Mouse (Mus musculus) testis, adult 2 months (tissue): ENCODE measurements around the gene Cdc42se2. TPM values are rescaled to one million over a fixed set of nuclear protein-coding genes. Genes with fewer than 3 reads are reported as not detected.

Experiments
- H3K27ac ChIP-seq: fragments of 200-500 bp; 2 replicates; pipeline ENCODE4 v1.5.1; 2012; ENCODE audit warnings: low read depth, low read length; ENCODE audit not compliant: control insufficient read depth, insufficient read depth
- H3K27me3 ChIP-seq: fragments of 200-500 bp; 2 replicates; pipeline ENCODE4 v1.6.1; 2012; ENCODE audit warnings: mild to moderate bottlenecking, low read length, moderate library complexity; ENCODE audit not compliant: control insufficient read depth, insufficient read depth
- H3K36me3 ChIP-seq: fragments of 200-500 bp; 2 replicates; pipeline ENCODE4 v1.6.1; 2012; ENCODE audit warnings: mild to moderate bottlenecking, low read length; ENCODE audit not compliant: control insufficient read depth, insufficient read depth
- H3K4me1 ChIP-seq: fragments of 200-500 bp; 2 replicates; pipeline ENCODE4 v1.6.1; 2012; ENCODE audit warnings: low read length; ENCODE audit not compliant: control insufficient read depth, insufficient read depth
- H3K4me3 ChIP-seq: fragments of 200-500 bp; 2 replicates; pipeline ENCODE4 v1.5.1; 2012; ENCODE audit warnings: low read depth, mild to moderate bottlenecking, low read length, moderate library complexity, mixed read lengths; ENCODE audit not compliant: control insufficient read depth
- CTCF ChIP-seq: fragments of 200-500 bp; IDR thresholded peaks from 2 replicates; pipeline ENCODE4 v1.5.1; 2012; ENCODE audit warnings: low read depth, mild to moderate bottlenecking, inconsistent platforms, low read length, moderate library complexity; ENCODE audit not compliant: control insufficient read depth, insufficient read depth, insufficient replicate concordance
- POLR2A ChIP-seq: fragments of 200-500 bp; IDR thresholded peaks from 2 replicates; pipeline ENCODE4 v1.6.1; 2012; ENCODE audit warnings: low read depth, mild to moderate bottlenecking, inconsistent platforms, low read length, moderate library complexity; ENCODE audit not compliant: control insufficient read depth
- polyA plus RNA-seq: library from polyadenylated mRNA; depleted of rRNA; stranded (reverse); fragments of >200 nt; gene quantifications from 2 replicates; pipeline ENCODE4 v1.2.3, GENCODE M21; 2012

Gene Cdc42se2
- polyA plus RNA-seq, 1 experiment: 27.6 TPM

- Histone ChIP-seq H3K27ac (no peak overlapping the region), H3K27me3 (no peaks in the 10 kb centered on the region), H3K36me3 (no peaks in the 10 kb centered on the region), H3K4me1 (peaks cover 6% of the 10 kb centered on the region), H3K4me3 (no peak overlapping the region)
- TF ChIP-seq CTCF: no peak
- no peak for TF ChIP-seq POLR2A
These were observed 5.7 kb upstream of the Cdc42se2 start for GRCm38 (mm10) chr11:54793173-54793572.

GRCm38 (mm10) chr11:54791458-54791857 lies 4.0 kb upstream of the Cdc42se2 start:
- Histone ChIP-seq H3K27ac (no peak overlapping the region), H3K36me3 (no peaks in the 10 kb centered on the region), H3K4me1 (peaks cover 5% of the 10 kb centered on the region), H3K4me3 (no peak overlapping the region), H3K27me3 (no peaks in the 10 kb centered on the region)
- TF ChIP-seq CTCF (no peak), POLR2A (no peak)

- H3K27me3 ChIP-seq: no peaks in the 10 kb centered on the region
- peak overlapping the region; percentile 79 for H3K27ac ChIP-seq
- no peaks in the 10 kb centered on the region; the same call in 1 of the 2 replicates for H3K4me1 ChIP-seq
- no peaks in the 10 kb centered on the region for H3K36me3 ChIP-seq
- TF ChIP-seq CTCF: no peak
- TF ChIP-seq POLR2A: no peak
- H3K4me3 ChIP-seq: peak overlapping the region; percentile 88
These were observed 502 bp downstream of the Cdc42se2 start for GRCm38 (mm10) chr11:54786858-54787487.

GRCm38 (mm10) chr11:54785566-54785965 lies 1.9 kb downstream of the Cdc42se2 start:
- no peaks in the 10 kb centered on the region; the same call in 1 of the 2 replicates for H3K4me1 ChIP-seq
- TF ChIP-seq POLR2A (no peak), CTCF (no peak)
- H3K4me3 ChIP-seq: no peak overlapping the region
- no peak overlapping the region for H3K27ac ChIP-seq
- no peaks in the 10 kb centered on the region for H3K36me3 ChIP-seq
- no peaks in the 10 kb centered on the region for H3K27me3 ChIP-seq

GRCm38 (mm10) chr11:54784436-54784835 lies 3.0 kb downstream of the Cdc42se2 start:
- TF ChIP-seq POLR2A: no peak
- no peak for TF ChIP-seq CTCF
- Histone ChIP-seq H3K36me3 (no peaks in the 10 kb centered on the region), H3K27me3 (no peaks in the 10 kb centered on the region), H3K4me3 (no peak overlapping the region), H3K4me1 (no peaks in the 10 kb centered on the region; the same call in 1 of the 2 replicates), H3K27ac (no peak overlapping the region)

GRCm38 (mm10) chr11:54782253-54782652 lies 5.2 kb downstream of the Cdc42se2 start:
- Histone ChIP-seq H3K4me3 (no peak overlapping the region), H3K4me1 (no peaks in the 10 kb centered on the region; the same call in 1 of the 2 replicates), H3K27ac (no peak overlapping the region), H3K27me3 (no peaks in the 10 kb centered on the region), H3K36me3 (no peaks in the 10 kb centered on the region)
- TF ChIP-seq POLR2A (no peak), CTCF (no peak)

GRCm38 (mm10) chr11:54779946-54780345 lies 7.5 kb downstream of the Cdc42se2 start:
- Histone ChIP-seq H3K4me3 (no peak overlapping the region), H3K36me3 (no peaks in the 10 kb centered on the region), H3K4me1 (no peaks in the 10 kb centered on the region), H3K27ac (no peak overlapping the region), H3K27me3 (no peaks in the 10 kb centered on the region)
- no peak for TF ChIP-seq CTCF
- no peak for TF ChIP-seq POLR2A
